Mouse (Mus musculus): ENCODE data around the gene Wipf1.

Gene Wipf1

DNA sequence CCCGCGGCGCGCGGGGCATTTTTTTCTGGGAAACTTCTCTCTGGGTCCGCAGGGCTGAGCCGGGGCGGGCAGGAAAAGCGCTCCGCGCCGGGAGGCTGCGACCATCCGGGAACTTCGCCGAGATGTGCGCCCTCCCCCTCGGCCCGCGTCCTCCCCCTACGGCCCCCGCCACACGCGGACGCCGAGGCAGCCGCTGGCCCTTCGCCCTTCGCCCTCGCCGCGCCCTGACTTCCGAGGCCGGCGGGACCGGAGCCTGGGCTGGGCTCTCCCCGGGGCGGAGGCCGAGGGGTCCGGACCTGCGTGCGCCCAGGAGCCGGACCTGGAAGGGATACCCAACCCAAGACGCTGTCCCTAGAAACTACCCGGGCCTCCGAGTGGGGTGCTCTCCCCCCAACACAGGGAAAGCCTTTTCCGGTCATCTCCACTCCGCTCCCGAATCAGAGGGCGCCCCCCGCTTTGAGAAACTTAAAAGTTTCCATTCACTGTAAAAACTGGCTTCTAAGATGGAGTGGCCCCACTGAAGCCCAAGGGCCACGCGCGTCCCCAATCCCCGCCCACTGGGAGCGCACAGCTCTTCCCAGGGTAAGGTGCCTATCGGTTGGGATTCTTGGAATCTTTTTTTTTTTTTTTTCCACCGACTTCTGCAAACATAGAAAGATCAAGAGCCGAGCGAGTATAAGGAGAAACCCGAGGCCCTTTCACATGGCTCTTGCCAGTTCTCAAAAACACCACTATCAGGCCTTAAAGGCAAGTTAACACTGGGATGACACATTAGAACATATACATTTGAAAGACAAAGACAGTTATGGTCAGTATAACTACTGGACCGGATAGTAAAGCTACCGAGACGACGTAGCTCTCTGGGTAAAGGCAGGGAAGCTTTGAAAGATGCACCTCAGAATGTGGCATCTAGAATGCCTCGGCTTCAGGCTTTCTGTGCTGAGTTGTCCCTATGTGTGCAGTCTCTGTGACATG, at the start of gene Wipf1:
Wipf1 (minus strand) TSS at position 379 of the 975 bp plus-strand sequence.
- peak; percentile 86 to 92 for DNase-seq

DNA sequence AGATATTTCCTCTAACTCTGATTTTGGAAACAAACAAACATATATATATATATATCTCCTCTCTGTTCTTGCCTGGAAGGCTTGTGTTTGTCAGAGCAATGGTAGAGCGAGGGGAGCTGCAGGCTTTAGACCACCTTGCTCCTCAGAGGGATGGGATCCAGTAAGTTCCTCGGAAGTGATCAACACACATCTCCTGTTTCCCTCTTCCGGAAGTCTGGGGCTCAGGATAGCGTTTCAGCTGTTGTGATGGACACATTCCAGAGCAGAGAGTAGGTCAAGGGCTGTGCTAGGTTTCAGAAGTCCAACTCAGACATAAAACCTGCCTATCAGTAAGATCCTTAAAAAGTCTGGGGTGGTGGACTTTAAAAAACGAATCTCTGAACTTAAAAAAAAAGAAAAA, 49.6 kb upstream of the Wipf1 start:
- no peak for DNase-seq

DNA sequence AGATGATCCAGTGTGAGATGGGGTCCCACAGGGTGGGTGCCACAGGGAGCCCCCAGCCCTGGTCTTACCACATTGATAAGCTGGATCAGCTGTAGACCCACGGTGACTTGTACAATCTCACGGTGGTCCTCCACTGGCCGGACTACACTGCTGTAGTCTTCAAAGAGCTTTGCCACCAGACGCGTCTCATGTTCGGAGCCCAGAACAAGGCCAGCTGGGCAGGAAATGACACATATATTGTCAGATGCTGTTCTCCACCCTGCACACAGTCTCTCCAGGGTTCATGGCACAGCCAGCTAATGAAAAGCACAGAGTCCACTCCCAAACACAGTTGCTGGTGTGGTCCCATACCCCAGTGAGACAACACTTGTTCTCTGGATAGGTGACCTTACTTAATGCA, 44.9 kb upstream of the Wipf1 start:
- no peak for DNase-seq

DNA sequence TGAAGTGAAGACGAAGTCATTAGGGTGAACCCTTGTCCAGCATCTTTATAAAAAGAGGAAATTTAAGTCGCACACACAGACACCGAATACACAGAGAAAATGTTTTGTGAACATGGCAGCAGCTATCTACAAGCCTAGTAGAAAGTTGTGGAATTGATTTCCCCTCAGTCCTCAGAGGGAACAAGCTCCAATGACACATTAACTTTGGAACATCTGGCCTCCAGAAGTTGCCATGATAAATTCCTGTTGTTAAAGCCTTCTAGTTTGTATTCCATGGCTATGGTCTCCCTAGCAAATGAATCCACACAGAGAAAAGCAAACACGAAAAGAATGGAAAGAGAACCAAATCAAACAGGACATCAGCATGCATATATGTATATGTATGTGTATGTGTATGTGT, 44.0 kb upstream of the Wipf1 start:
- DNase-seq, result no peak

DNA sequence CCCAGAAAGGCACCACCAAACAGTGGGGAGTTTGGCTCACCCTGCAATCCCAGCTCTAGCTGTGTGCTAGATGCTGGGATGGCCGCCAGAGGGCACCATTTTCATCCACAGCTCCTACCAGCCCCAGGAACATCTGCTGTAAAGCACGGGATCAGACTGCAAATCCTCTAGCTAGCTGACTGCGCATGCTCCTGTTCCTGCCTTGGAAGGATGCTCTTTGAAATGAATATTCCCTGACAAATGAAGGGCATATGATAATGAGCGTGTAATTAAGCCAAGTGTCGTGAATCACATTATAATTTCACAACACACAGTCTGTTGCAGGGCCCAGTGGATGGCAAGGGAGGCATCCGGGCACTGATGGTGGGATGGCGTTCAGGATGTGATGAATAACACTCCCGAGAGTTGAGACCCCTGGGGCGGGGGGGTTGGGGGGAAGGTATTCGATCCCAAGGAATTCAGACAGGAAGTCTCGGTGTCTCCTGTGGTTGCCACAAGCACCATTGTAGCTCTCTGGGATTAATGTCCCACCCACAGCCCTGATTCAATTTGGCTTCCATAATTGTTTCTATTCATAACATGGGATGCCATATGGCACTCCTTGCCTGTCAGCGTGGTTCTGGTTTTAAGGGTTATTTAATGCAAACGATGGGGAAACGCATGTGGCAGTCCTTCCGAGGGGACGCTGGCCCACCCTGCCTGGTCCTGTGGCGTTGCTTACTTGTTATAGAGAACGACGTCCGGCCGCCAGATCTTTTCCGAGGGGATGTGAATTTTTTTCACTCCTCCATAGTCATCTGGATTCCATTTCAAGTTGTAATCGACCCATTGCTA, 43.2 kb upstream of the Wipf1 start:
- peak; percentile 81 to 84 for DNase-seq

DNA sequence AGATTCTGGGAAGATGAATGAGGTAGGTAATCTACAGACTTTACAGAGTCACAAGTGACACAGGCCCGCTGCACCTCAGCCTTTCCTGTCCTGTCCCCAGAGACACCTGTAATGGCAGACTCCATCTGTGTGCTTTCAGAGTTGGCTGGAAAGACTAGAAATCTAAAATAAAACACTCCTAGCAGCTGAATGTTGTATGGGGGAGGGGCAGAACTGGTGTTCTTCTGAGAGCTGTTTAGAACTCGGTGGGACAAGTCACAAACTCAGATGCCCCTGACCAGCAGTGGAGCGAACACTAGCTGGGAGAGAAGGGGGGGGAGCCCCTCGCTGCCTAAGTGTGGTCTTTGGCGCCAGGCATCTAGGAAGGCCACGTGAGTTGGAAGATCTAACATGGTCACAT, 42.4 kb upstream of the Wipf1 start:
- no peak for DNase-seq

DNA sequence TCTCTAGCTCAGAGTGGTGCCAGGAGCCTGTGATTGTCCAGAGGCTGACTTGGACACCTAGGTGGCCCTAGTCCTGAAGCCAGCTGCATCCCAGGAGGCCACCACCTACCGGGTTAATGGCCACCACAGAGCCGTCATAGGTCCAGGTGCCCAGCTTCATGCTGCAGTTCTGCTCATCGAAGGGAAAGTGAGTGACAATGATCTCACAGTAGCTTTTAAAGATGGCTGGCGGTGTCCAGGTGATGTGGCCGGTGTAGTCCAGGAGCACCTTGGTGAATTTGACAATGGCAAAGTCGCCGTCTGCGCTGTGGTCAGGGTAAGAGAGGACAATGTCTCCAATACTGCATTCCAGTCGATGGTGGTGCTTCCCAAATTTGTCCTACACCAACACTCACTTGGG, 41.8 kb upstream of the Wipf1 start:
- no peak for DNase-seq

DNA sequence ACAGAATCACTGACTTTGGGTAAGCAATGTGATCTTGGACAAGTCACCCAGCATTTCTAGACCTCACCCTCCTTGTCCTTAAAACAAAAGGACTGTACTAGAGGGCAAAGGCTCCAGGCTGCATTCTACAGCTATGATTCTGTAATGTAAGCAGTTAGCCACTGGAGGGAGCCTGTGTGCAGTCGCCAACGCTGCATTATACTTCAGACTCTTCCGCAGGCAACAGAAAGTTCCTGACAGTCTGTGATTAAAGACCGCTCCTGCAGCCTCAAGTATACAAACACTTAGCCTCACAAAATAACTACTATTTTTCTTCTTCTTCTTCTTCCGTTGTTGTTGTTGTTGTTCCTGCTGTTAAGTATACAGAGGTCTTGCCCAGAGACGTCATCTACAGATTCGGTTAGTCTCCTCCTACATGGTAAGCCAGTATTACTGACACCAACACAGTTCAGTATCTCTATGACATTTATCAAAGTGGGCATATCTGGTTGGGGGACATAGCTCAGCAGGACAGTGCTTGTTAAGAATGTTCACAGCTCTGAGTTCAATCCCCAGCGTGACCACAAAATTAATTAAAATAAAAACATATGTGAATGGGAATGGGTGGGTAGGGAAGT, 37.6 kb upstream of the Wipf1 start:
- peak; percentile 71 to 77 for DNase-seq

DNA sequence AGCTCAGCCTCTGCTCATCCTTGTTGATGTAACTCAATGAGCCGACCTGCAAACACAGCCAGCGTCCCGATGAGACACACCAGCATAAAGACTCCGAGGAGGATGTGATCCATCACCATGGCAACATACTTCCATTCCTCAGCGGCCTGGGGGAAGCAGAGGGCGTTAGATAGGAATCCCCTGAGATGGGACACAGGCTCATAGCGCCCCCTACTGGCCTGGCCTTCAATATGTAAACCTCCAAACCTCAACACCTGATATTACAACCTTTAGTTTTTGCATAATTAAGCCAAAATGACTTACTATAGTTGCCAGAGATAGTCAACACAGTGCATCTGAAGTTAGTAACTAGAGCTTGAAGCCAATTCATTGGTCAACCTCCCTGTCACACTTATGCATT, 36.6 kb upstream of the Wipf1 start:
- peak; percentile 47 to 55 for DNase-seq

DNA sequence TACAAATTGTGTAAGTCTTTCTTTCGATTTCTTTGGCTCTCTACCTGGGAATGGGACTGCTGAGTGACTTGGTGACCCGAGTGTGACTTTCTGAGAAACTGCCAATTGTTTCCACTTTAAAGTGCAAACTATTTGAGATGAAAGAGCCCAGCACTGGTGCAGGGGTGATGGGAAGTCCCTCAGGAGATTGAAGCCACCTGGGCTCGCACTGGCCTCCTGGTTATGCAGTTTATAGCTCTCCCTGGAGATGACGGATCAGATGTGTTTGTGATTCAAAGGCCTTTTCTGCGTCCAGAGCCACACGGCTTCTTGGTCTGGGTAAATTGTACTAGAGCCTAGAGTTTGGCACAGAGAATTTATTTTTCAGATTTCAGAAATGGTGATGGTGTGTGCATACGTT, 34.2 kb upstream of the Wipf1 start:
- no peak for DNase-seq

DNA sequence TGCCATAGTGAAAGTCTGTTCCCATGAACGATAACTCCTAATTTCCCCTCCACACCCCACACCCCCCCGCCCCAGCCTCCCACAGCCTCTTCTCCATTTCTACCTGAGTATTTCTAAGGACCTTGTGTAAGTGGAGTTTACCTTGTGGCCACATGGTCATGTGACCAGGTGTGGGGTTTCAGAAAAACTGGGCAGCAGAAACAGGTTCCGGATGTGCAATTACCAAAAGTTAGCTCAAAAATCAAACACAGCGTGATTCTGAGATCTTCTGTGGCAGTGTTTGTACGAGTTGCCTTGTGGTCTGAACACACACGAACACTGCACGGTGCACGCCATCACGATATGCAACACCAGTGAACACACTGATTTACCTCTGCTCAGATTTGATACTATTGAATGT, 33.1 kb upstream of the Wipf1 start:
- no peak for DNase-seq

DNA sequence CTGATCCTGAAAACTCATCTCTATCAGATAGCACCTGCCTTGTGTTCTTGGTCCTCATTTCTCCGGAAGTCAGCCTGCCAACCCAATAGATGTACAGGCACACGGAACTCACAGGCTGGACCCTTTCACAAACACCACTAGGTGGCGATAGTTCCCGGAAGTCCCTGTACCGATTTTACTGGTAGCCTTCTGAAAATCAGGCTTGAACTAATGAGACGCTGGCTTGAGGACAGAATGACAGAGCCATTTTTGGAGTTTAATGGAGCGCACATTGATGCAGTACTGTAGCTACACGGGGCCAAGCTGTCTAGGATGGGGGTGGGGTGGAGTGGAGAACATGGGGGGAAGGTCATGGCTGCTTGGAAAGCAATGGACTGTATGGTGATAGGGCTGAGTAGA, 32.1 kb upstream of the Wipf1 start:
- peak in 1 of 2 experiments; percentile 29 for DNase-seq

DNA sequence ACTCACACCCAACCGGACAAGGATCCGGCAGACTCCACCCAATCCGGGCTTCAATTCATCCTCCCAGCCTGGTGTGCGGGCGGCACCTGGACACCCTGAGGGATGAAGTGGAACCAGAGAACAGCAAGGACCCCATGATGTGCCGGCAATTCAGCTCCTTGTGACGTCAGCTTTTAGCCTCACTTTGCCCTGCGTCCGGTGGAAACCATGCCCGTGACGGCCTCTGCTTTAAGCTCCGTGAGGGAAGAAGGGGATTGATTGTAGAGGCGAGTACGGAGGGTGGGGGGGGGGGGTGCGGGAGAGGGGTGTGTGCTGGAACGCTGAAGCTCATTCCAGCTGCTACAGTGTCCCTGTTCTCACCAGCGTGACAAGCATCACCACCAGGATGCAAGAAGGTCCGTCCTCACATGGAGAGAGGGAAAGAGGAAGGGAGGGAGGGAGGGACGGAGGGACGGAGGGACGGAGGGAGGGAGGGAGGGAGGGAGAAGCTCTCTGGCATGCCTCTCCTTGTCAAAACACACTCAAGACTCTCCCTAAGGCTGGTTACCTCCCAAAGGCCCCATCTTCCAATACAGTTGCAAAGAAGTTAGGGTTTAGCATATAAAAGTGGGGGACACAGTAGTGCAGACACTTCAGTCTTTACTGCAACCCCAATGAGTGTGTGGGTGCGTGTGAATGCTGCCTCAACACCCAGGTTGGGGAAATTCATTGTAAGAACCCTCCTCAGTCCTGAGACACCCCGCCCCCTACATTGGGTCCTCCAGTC, 31.5 kb upstream of the Wipf1 start:
- DNase-seq, result no peak

DNA sequence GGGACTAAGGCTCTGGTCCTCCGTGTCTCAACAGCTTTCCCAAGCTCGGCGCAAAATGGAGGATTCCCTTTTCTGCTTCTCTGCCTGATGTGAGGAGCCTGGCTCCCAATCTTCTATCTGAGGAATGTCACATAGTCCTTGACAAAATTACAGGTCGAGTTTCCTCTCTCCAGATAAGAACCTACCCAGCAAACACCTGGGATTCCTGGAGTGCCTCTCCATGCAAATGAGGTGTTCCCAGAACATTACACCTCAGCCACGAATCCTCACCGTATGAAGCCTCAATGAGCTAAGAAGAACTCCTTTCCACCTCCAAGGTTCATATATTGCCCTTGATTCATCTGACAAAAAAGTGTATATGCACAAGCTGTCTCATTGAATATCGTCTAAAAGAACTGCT, 30.9 kb upstream of the Wipf1 start:
- DNase-seq, result no peak

DNA sequence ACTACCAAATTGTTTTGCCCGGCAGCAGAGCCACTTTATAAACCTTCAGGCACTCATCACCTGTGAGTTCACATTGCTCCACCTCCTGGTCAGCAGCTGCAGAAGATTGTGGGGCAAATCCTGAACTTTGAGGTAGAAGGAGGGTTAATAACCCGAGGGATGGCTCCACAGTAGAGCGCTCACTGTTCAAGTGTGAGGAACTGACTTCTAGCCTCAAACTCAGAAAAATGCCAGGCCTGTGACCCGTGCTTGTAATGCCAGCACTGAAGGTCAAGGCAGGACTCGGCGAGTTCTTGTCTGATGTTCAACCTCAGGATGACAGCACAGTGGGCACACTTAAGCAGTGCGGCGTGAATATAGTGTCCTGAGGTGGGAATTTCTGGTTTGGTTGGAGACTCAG, 28.4 kb upstream of the Wipf1 start:
- DNase-seq, result peak; percentile 53 to 74

DNA sequence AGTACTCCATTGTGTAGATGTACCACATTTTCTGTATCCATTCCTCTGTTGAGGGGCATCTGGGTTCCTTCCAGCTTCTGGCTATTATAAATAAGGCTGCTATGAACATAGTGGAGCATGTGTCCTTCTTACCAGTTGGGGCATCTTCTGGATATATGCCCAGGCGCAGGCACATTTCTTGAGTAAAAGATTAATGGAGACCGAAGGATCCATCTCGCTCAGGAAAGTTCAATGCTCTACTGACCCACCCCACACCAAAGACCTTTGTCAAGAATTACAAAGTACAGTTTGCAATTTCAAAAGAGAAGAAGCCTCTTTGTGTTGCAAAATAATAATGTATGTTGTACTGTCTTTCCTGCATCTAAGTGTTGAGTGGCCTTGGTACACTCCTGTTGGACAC, 27.5 kb upstream of the Wipf1 start:
- DNase-seq, result peak; percentile 61 to 73

DNA sequence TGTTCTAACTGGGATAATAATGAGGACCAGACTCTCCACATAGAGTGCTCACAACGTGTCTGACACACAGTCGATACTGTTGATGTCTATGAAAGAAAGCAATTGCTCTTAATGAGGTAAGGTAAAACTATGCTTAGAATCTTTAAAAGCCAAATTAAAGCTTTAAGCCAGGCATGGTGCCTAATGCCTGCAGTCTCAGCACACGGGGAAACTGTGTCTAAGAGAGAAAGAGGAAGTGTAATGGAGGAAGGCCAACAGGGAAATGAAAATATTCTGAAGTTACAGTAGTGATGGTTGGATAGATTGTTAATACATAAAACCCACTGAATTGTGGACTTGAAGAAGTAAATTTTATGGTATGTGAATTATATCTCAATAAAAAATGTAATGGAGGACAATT, 24.9 kb upstream of the Wipf1 start:
- no peak for DNase-seq

DNA sequence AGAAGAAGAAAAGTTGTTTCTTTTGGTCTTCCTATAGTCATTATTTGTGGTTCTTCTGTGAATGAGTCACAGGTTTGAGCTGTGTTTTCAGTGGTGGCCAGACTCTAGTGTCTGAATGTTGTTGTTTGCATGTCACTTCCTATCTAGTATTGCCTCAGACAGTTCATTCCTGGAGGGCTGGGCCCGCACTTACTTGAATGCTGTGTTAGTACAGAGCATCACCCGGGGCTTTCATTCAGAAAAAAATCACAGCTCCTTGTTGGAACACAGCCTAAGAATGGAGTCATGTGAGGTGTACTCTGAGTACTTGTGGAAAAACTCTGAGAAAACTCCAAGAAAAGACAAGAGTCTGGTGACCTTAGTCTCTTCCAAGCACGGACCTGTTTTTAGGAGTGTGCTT, 23.4 kb upstream of the Wipf1 start:
- peak in 1 of 2 experiments; percentile 16 for DNase-seq

DNA sequence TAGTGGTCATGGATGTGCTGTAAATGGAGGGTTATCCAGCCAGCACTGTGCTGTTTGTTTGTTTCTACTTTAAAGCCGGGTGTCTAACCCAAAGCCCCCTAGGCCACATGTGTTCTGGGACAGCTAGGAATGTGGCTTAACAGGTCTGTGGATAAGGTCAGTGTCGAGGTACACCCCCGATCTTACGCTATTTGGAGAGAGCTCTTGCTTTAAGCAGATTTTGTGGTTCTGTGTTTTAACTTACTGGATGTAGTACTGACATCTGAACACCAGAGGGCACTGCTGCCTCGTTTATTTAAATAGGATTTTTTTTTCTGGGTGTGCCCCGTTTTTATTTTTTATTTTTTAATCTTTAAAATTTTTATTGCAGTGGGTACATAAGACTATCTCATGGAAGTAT, 21.2 kb upstream of the Wipf1 start:
- peak in 1 of 2 experiments; percentile 80 for DNase-seq

DNA sequence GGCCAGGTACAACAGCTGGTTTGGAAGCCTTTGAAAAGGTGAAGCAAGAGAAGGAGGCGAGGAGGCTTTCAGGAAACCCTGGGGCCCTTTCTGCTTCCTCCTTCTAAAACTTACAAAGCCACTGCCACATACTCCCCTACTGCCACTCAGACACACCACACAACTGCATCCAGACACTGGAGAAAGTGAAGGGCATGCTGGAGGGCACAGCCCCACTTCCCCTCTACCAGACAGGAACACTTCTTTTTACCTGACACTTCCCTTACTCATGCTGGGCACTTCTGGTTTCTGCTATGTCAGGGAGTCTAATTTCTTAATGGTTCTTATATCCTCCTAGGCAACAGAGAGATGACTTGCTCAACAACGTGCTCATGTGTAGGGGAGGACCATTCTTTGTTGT, 19.0 kb upstream of the Wipf1 start:
- DNase-seq, result no peak

DNA sequence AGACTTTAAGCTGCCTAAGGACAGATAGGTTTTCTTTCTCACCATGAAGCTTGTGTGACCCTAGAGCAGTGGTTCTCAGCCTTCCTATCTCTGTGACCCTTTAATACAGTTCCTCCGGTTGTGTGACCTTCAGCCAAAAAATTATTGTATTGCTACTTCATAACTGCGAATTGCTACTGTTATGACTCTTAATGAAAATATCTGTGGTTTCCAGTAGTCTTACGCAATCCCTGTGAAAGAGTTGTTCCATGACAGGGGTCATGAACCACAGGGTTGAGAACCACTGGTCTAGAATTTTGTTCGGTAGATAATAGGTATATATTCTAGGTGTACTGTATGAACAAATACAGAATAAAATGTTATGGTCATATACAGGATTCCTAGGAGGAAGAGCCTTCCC, 17.7 kb upstream of the Wipf1 start:
- DNase-seq, result no peak

DNA sequence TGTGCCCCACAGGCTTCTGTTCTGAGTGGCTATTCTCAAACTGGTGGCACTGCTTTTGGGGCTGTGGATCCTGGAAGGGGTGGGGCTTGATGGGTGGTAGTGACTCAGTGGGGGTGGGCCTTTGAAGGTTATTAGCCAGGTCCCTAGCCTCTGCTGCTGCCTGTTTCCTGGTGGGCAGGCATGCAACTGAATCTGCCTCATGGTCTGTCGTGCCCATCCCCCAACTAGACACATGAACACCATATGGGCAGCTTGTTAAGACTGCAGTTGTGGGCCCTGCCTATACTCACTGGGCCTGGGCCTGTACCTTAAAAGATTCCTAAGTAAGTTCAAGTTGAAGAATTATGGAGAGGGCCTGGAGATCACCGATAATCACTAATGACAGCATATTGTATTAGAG, 16.0 kb upstream of the Wipf1 start:
- no peak for DNase-seq
